Mouse (Mus musculus) lung, adult 2 months (tissue): Measurements from ENCODE around the gene Ank. TPM values are rescaled to one million over a fixed set of nuclear protein-coding genes. Genes with fewer than 3 reads are reported as not detected.
"Not testable (repeated sequence)": the region's sequence is repeated elsewhere in the genome, so short reads cannot be mapped to it uniquely, and the experiment has no call there.

Experiments
- DNase-seq: peaks from one replicate; pipeline ENCODE4 v3.0.0; 2022
- H3K4me1 ChIP-seq: fragments of 200-500 bp; 2 replicates; pipeline ENCODE4 v1.6.1; 2011; ENCODE audit warnings: low read length; ENCODE audit not compliant: control insufficient read depth, insufficient read depth
- H3K4me3 ChIP-seq: fragments of 200-500 bp; replicated peaks from 2 replicates; pipeline ENCODE3; 2011; ENCODE audit warnings: low read depth, mild to moderate bottlenecking, control low read depth, low read length; ENCODE audit errors: extremely low read depth
- CTCF ChIP-seq: fragments of 200-500 bp; IDR thresholded peaks from 2 replicates; pipeline ENCODE4 v1.5.1; 2011; ENCODE audit warnings: mild to moderate bottlenecking, low read length, control low read depth; ENCODE audit not compliant: insufficient read depth
- POLR2A ChIP-seq: fragments of 200-500 bp; IDR thresholded peaks from 2 replicates; pipeline ENCODE4 v1.6.1; 2011; ENCODE audit warnings: low read depth, mild to moderate bottlenecking, control low read depth, low read length, borderline replicate concordance; ENCODE audit errors: extremely low read depth
- WGBS: fragments of 180-500 bp; shearing (Covaris S2); methylation state at CpG from one replicate; pipeline ENCODE4 v1.1.7; 2018; 5-methylcytosine and 5-hydroxymethylcytosine counted together
- polyA plus RNA-seq: library from polyadenylated mRNA; depleted of rRNA; stranded (reverse); fragments of >200 nt; gene quantifications from 2 replicates; pipeline ENCODE4 v1.2.3, GENCODE M21; 2012

Gene Ank
- polyA plus RNA-seq, 1 experiment, result 26.4 TPM

GRCm38 (mm10) chr15:27467081-27467491 lies 609 bp downstream of the Ank start:
- 4% methylated on average over 25 of the region's 25 CpGs for WGBS

GRCm38 (mm10) chr15:27467641-27468040 lies 1.2 kb downstream of the Ank start:
- no peak for DNase-seq
- no peak overlapping the region for H3K4me3 ChIP-seq
- WGBS, result 47% methylated on average over 7 of the region's 7 CpGs
- no peaks in the 10 kb centered on the region for H3K4me1 ChIP-seq
- TF ChIP-seq POLR2A (no peak), CTCF (no peak)

More at GRCm38 (mm10) chr15:27467081-27467491, 609 bp downstream of the Ank start:
- no peak for DNase-seq
- no peaks in the 10 kb centered on the region for H3K4me1 ChIP-seq
- TF ChIP-seq CTCF, result no peak
- TF ChIP-seq POLR2A, result no peak
- peak overlapping the region; percentile 76 for H3K4me3 ChIP-seq

- no peak for DNase-seq
- no peaks in the 10 kb centered on the region for H3K4me1 ChIP-seq
- 60% methylated on average over 4 of the region's 4 CpGs for WGBS
- no peak for TF ChIP-seq CTCF
- TF ChIP-seq POLR2A, result no peak
- no peak overlapping the region for H3K4me3 ChIP-seq
Measured at GRCm38 (mm10) chr15:27468822-27469488, 2.5 kb downstream of the Ank start.

GRCm38 (mm10) chr15:27470346-27470745 lies 3.9 kb downstream of the Ank start:
- not testable (repeated sequence) for H3K4me1 ChIP-seq, DNase-seq, H3K4me3 ChIP-seq
- 70% methylated on average over 3 of the region's 3 CpGs for WGBS

GRCm38 (mm10) chr15:27472315-27472714 lies 5.8 kb downstream of the Ank start:
- Histone ChIP-seq H3K4me3 (no peak overlapping the region), H3K4me1 (no peaks in the 10 kb centered on the region)
- no peak for DNase-seq
- WGBS, result 79% methylated on average over 9 of the region's 9 CpGs
- TF ChIP-seq POLR2A, result no peak
- TF ChIP-seq CTCF, result no peak

GRCm38 (mm10) chr15:27475988-27476387 lies 9.5 kb downstream of the Ank start:
- H3K4me3 ChIP-seq, result no peak overlapping the region
- no peaks in the 10 kb centered on the region for H3K4me1 ChIP-seq
- TF ChIP-seq POLR2A (no peak), CTCF (no peak)
- DNase-seq, result no peak
- 75% methylated on average over 15 of the region's 15 CpGs for WGBS

GRCm38 (mm10) chr15:27476671-27477070 lies 10.2 kb downstream of the Ank start:
- Histone ChIP-seq H3K4me3 (no peak overlapping the region), H3K4me1 (no peaks in the 10 kb centered on the region)
- DNase-seq, result no peak
- 82% methylated on average over 12 of the region's 12 CpGs for WGBS
- TF ChIP-seq POLR2A (no peak), CTCF (no peak)

GRCm38 (mm10) chr15:27477159-27477558 lies 10.7 kb downstream of the Ank start:
- H3K4me1 ChIP-seq, result no peaks in the 10 kb centered on the region
- no peak overlapping the region for H3K4me3 ChIP-seq
- WGBS, result 92% methylated on average over 9 of the region's 9 CpGs
- TF ChIP-seq CTCF (no peak), POLR2A (no peak)
- DNase-seq, result no peak

- DNase-seq, result peak; percentile 28
- TF ChIP-seq POLR2A, result no peak
- no peak for TF ChIP-seq CTCF
- Histone ChIP-seq H3K4me3 (no peak overlapping the region), H3K4me1 (no peaks in the 10 kb centered on the region)
- WGBS, result 59% methylated on average over 7 of the region's 7 CpGs
Measured at GRCm38 (mm10) chr15:27477630-27478029, 11.2 kb downstream of the Ank start.

GRCm38 (mm10) chr15:27480333-27481015 lies 14.0 kb downstream of the Ank start:
- no peak for DNase-seq
- WGBS, result 89% methylated on average over 4 of the region's 4 CpGs

More at GRCm38 (mm10) chr15:27480333-27481015, 14.0 kb downstream of the Ank start:
- H3K4me3 ChIP-seq, result no peak overlapping the region
- H3K4me1 ChIP-seq, result no peaks in the 10 kb centered on the region
- TF ChIP-seq POLR2A (no peak), CTCF (no peak)
